In the genomic region with DNA sequence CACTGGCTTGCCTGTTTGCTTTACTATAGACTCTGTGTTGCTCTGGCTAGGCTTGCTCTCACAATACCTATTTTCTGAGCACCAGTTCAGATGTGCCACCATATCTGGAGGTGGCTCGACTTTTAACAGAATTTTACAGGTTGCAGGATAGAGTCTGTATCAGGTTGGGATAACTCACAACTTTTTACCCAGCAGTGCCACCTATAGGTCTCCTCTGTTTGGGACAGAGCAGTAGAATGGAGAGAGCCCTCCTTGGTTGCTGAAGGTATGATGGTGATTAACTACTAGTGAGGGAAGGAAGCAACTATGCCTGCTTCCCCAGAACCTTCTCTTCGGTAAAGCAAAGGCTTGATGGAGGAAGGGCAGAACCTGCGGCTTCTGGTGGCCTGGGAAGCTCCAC, we compare ENCODE assay signal across 9 mouse cellular contexts. TPM values are rescaled to one million over a fixed set of nuclear protein-coding genes. Genes with fewer than 3 reads are reported as not detected.
DNase-seq lines count a peak whose midpoint lies in the region; ATAC-seq and TF ChIP-seq lines count a peak whose summit lies in the region.
"Had no signal": no experiment of that assay in that cellular context is flagged by ENCODE, and none has a peak within 500 bp of the region (broad histone marks: within the 10 kb centered on the region; RNA-seq: fewer than 3 reads in every experiment).

No protein-coding gene starts in this region.

- no peak overlapping the region for H3K27ac ChIP-seq in heart, adult 2 months
- H3K27ac ChIP-seq in liver, postnatal 0 days (ENCODE audit: low read depth), result no peak overlapping the region
- H3K27ac ChIP-seq in liver, embryonic 11.5 days (ENCODE audit: low read depth, low read length), result no peak overlapping the region
- no peak overlapping the region for H3K27ac ChIP-seq in midbrain, embryonic 15.5 days
- H3K27ac ChIP-seq: macrophage; neural tube, embryonic 13.5 days had no signal

- DNase-seq in heart, adult 2 months, result no peak
- no peak for DNase-seq in heart, postnatal 25 days (ENCODE audit: low spot score)
- DNase-seq in liver, postnatal 0 days, result peak; percentile 29
- no peak for DNase-seq in liver, embryonic 11.5 days (ENCODE audit: low spot score)
- DNase-seq in brain, embryonic 14.5 days (ENCODE audit: low read depth), result peak; percentile 10

- no peak overlapping the region for H3K4me2 ChIP-seq in liver, postnatal 0 days (ENCODE audit: low read depth, low read length)
- no peak overlapping the region for H3K4me2 ChIP-seq in liver, embryonic 11.5 days
- H3K4me2 ChIP-seq in midbrain, embryonic 15.5 days, result no peak overlapping the region
- H3K4me2 ChIP-seq: neural tube, embryonic 13.5 days had no signal

- peak; percentile 41 for TF ChIP-seq CTCF in heart, adult 2 months (IDR thresholded peaks at IDR 0.05)
- TF ChIP-seq CTCF in liver, postnatal 0 days (IDR thresholded peaks at IDR 0.05; ENCODE audit: low read depth), result peak; percentile 58
- TF ChIP-seq CTCF in brain, embryonic 14.5 days (IDR thresholded peaks at IDR 0.05; ENCODE audit: borderline replicate concordance, extremely low read depth, insufficient read depth, insufficient read length), result peak; percentile 27; the same call in 1 of the 2 replicates

- no peaks in the 10 kb centered on the region for H3K4me1 ChIP-seq in heart, adult 2 months (ENCODE audit: control insufficient read depth, insufficient read depth, low read length)
- no peaks in the 10 kb centered on the region for H3K4me1 ChIP-seq in liver, postnatal 0 days (ENCODE audit: insufficient read depth)
- H3K4me1 ChIP-seq in liver, embryonic 11.5 days (replicated peaks; ENCODE audit: control insufficient read depth, insufficient read depth, low read length), result no peaks in the 10 kb centered on the region
- no peaks in the 10 kb centered on the region for H3K4me1 ChIP-seq in midbrain, embryonic 15.5 days
- H3K4me1 ChIP-seq: neural tube, embryonic 13.5 days had no signal

- no peak overlapping the region for H3K4me3 ChIP-seq in heart, adult 2 months
- H3K4me3 ChIP-seq in liver, postnatal 0 days (ENCODE audit: low read depth, low read length), result no peak overlapping the region
- no peak overlapping the region for H3K4me3 ChIP-seq in liver, embryonic 11.5 days (ENCODE audit: low read depth, low read length)
- no peak overlapping the region for H3K4me3 ChIP-seq in midbrain, embryonic 15.5 days
- H3K4me3 ChIP-seq: neural tube, embryonic 13.5 days had no signal

- intact Hi-C loops in heart, adult 2 months (cut with DNase I), result no loop called here
- intact Hi-C loops in heart, postnatal 25 days (cut with DNase I), result no loop called here

- no peak for TF ChIP-seq EP300 in heart, adult 2 months (IDR thresholded peaks at IDR 0.05; ENCODE audit: insufficient read depth, low read depth, low read length)
- TF ChIP-seq EP300 in liver, postnatal 0 days (IDR thresholded peaks at IDR 0.05; ENCODE audit: low read depth), result no peak

- H3K36me3 ChIP-seq in heart, adult 2 months (ENCODE audit: control insufficient read depth, insufficient read depth, low read length), result no peaks in the 10 kb centered on the region
- no peaks in the 10 kb centered on the region for H3K36me3 ChIP-seq in liver, postnatal 0 days (replicated peaks; ENCODE audit: insufficient read depth, low read length)
- H3K36me3 ChIP-seq in liver, embryonic 11.5 days (ENCODE audit: control insufficient read depth, insufficient read depth, low read length), result no peaks in the 10 kb centered on the region
- H3K36me3 ChIP-seq in midbrain, embryonic 15.5 days (replicated peaks), result no peaks in the 10 kb centered on the region
- H3K36me3 ChIP-seq: neural tube, embryonic 13.5 days had no signal

- TF ChIP-seq POLR2A in heart, adult 2 months (IDR thresholded peaks at IDR 0.05; ENCODE audit: insufficient read depth, low read depth, low read length), result no peak
- no peak for TF ChIP-seq POLR2A in brain, embryonic 14.5 days (IDR thresholded peaks at IDR 0.05; ENCODE audit: borderline replicate concordance, extremely low read depth, insufficient read depth, insufficient read length, poor library complexity, severe bottlenecking)

- 51% methylated on average over 3 of the region's 3 CpGs for WGBS in heart, adult 2 months
- 53% methylated on average over 3 of the region's 3 CpGs for WGBS in liver, postnatal 0 days (ENCODE audit: insufficient replicate concordance)
- WGBS in liver, embryonic 11.5 days, result 68% methylated on average over 3 of the region's 3 CpGs
- WGBS in midbrain, embryonic 15.5 days, result 68% methylated on average over 3 of the region's 3 CpGs

- H3K9me3 ChIP-seq in liver, postnatal 0 days (ENCODE audit: low read length), result no peaks in the 10 kb centered on the region
- H3K9me3 ChIP-seq in liver, embryonic 11.5 days (ENCODE audit: control insufficient read depth, low read length), result no peaks in the 10 kb centered on the region
- no peaks in the 10 kb centered on the region for H3K9me3 ChIP-seq in midbrain, embryonic 15.5 days
- H3K9me3 ChIP-seq: neural tube, embryonic 13.5 days had no signal

- H3K79me2 ChIP-seq in heart, adult 2 months (replicated peaks; ENCODE audit: control insufficient read depth, insufficient read depth, low read length), result no peaks in the 10 kb centered on the region

- no peak overlapping the region for H3K9ac ChIP-seq in heart, adult 2 months (ENCODE audit: low read depth, low read length)
- no peak overlapping the region for H3K9ac ChIP-seq in liver, postnatal 0 days (replicated peaks)
- no peak overlapping the region for H3K9ac ChIP-seq in liver, embryonic 11.5 days (ENCODE audit: low read depth, low read length)
- no peak overlapping the region for H3K9ac ChIP-seq in midbrain, embryonic 15.5 days
- H3K9ac ChIP-seq: neural tube, embryonic 13.5 days had no signal

- peak; percentile 56; the same call in 1 of the 2 replicates for ATAC-seq in liver, postnatal 0 days
- no peak; the same call in 1 of the 2 replicates for ATAC-seq in liver, embryonic 11.5 days (replicated peaks; ENCODE audit: low FRiP score)
- 0 out of 2 replicates have a peak, but pooled peaks have one; percentile 22 for ATAC-seq in megakaryocyte-erythroid progenitor cell, adult 5-6 weeks (replicated peaks; ENCODE audit: low FRiP score, low TSS enrichment, poor library complexity, severe bottlenecking)
- ATAC-seq in midbrain, embryonic 15.5 days (replicated peaks), result no peak

- H3K27me3 ChIP-seq in heart, adult 2 months (ENCODE audit: control insufficient read depth, insufficient read depth, low read length), result no peaks in the 10 kb centered on the region
- H3K27me3 ChIP-seq in liver, postnatal 0 days (ENCODE audit: insufficient read depth, low read length), result no peaks in the 10 kb centered on the region
- no peaks in the 10 kb centered on the region for H3K27me3 ChIP-seq in liver, embryonic 11.5 days (replicated peaks; ENCODE audit: control insufficient read depth, insufficient read depth, low read length)
- H3K27me3 ChIP-seq in midbrain, embryonic 15.5 days (replicated peaks), result no peaks in the 10 kb centered on the region
- H3K27me3 ChIP-seq: neural tube, embryonic 13.5 days had no signal

RNA-seq across cellular contexts. Expression of a gene that starts 35.0 kb away (rescaled TPM):
- total RNA-seq in heart, adult 2 months (2021), result under 1 TPM; 0.16 to 0.37 TPM
- 0.06 and 0.29 TPM in 2 replicates for polyA plus RNA-seq in heart, adult 2 months (2012; rRNA removed)
- total RNA-seq in heart, postnatal 25 days (2021), result under 1 TPM; 0.39 to 0.45 TPM
- 1.0 and 1.1 TPM in 2 replicates for polyA plus RNA-seq in liver, postnatal 0 days (2015; fragmentation: Nextera tagmentation; extraction: Ambion mirVana)
- polyA plus RNA-seq in liver, embryonic 11.5 days (2014; fragmentation: Nextera tagmentation; extraction: Ambion mirVana), result 3.2 and 3.3 TPM in 2 replicates
- 3.6 and 3.7 TPM in 2 replicates for polyA plus RNA-seq in brain, embryonic 14.5 days (2012; rRNA removed)
- total RNA-seq in megakaryocyte-erythroid progenitor cell, adult 5-6 weeks (2014; fragmentation: Nextera tagmentation), result 0.50 TPM in 1 of 2 replicates, not detected in the other
- total RNA-seq in megakaryocyte-erythroid progenitor cell, adult 5-6 weeks (2017), result 0.27 TPM in 1 of 2 replicates, not detected in the other
- 2.7 and 2.9 TPM in 2 replicates for polyA plus RNA-seq in midbrain, embryonic 15.5 days (2015; fragmentation: Nextera tagmentation; extraction: Ambion mirVana)

Comparison
In these comparisons a context has a peak if more than half of its experiments do, and no peak if none do; other contexts are left out.
1. DNase-seq: peak in liver, postnatal 0 days (single experiment) and brain, embryonic 14.5 days (single experiment); none in heart, adult 2 months (0 of 2), heart, postnatal 25 days (single experiment) and liver, embryonic 11.5 days (single experiment).
2. ATAC-seq: peak in liver, postnatal 0 days (single experiment) and megakaryocyte-erythroid progenitor cell, adult 5-6 weeks (single experiment); none in liver, embryonic 11.5 days (single experiment) and midbrain, embryonic 15.5 days (single experiment).
3. Peak in every context shown above with its lines, with median percentiles within 50 percentile points of each other: CTCF ChIP-seq.